Mouse (Mus musculus): ENCODE results near the gene Cyp27b1.
"Not testable (repeated sequence)": the region's sequence is repeated elsewhere in the genome, so short reads cannot be mapped to it uniquely, and the experiment has no call there.

Gene Cyp27b1

DNA sequence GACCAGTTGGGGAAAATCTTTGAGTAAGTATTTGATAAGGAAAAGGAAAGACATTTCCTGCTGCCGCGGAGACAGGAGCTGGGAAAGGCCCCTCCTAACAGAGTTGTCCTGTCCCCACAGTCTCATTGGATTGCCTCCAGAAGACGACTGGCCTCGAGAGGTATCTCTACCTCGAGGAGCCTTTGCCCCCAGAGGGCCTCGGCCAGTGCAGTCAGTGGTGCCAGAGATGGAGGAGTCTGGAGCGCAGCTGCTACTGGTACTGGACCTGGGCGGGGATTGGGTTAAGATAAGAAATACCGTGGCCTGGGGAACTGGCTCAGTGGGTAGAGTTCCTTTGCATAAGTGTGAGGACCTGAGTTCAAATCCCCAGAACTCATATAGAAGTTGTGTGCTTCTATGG lies 17.9 kb downstream of the Cyp27b1 start:
- in situ Hi-C loops (cut with MboI; ENCODE audit: low pct_unique_long_range_greater_than_20kb in 1 of 2, low sequenced_read_pairs in 2 of 2, unreplicated experiment in 1 of 2), result no loop called here

DNA sequence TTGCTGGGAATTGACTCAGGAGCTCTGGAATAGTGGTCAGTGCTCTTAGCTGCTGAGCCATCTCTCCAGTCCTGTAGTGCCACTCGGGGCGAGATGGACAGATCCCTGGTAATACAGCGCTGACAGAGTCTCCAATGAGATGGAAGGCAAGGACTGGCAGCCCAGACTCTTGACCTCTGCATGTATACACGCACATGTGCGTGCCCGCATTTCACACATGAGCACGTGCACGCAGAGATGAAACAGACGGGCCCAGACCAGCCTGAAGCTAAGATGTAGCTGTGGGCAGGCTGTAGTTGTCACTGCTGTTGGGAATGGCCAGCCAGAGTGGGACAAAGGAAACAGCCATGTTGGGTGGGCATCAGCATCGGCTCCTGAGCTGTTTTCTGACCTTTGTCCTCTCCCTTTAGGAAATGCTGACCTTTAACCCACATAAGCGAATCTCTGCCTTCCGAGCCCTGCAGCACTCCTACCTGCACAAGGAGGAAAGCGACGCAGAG lies 18.5 kb downstream of the Cyp27b1 start:
- in situ Hi-C loops (cut with MboI; ENCODE audit: low pct_unique_long_range_greater_than_20kb in 1 of 2, low sequenced_read_pairs in 2 of 2, unreplicated experiment in 1 of 2), result no loop called here

DNA sequence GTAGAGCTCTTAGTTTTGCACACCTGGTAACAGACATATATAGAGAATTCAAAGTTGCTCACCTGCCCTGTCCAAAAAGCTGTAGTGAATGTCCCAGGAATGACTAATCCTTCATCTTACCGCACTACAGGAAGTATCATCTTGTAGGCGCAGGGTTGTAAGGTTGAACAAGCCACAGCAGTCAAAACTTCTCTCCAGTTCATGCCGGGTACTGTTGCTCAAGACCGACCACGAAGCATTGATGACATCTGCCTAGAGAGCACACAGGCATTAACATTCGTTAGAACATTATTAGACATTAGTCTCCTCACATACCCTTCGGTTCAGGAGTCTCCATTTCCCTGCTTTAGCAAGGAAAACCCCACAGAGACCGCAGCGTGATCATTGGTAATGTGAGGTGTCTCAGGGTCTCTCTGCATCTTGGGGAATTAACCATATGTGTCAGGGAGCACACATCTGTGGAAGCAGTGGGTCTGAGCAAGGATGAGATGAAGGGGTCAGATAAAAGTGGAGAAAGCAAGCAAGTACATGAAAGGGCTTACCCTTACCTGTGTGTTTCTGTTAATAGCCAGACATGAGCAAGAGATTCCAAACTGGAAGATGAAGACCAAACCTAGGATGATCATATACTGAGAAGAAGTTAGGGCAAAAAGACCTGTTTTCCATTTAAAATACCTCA lies 20.4 kb downstream of the Cyp27b1 start:
- in situ Hi-C loops (cut with MboI; ENCODE audit: low pct_unique_long_range_greater_than_20kb in 1 of 2, low sequenced_read_pairs in 2 of 2, unreplicated experiment in 1 of 2), result no loop called here

DNA sequence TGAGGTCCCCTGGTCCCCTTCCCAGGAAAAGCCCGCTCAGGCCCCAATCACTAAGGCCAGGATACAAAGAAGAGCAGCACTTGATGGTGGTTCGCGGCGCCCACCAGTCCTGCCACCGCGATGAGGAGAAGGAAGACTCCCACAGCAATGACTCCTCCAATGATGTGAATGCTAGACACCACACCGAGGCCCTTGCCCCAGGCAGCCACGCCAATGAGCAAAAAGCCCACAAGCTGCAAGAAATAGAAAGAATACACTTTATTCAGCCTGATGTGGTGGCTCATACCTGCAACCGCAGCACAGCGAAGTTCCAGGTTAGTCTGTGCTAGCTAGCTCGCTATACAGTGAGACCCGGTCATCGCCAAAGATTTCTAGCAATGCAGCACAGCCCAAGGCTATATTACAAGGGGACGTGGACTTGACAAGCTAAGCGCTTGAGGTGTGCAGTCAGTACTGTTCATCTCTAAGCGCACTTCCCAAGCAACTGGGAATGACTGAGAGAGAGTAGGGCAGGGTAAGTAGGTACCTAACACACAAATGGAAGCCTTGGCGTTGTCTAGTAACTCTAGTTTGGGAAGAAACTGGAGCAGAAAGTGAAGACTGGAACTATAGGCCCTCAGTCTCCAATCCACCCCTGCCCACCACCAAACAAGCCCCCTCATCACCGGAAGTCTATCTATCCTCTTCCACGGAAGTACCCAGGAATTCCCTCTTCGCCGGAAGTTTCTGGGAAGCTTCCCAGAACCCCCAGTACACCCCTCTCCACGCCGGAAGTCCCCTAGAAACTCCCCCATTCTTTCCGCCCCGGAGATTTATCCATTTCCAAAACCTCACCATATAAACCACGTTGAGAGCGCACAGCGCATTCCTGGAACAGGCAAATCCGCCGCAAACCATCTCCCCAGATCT lies 21.5 kb downstream of the Cyp27b1 start:
- in situ Hi-C loops (cut with MboI; ENCODE audit: low pct_unique_long_range_greater_than_20kb in 1 of 2, low sequenced_read_pairs in 2 of 2, unreplicated experiment in 1 of 2), result no loop called here

DNA sequence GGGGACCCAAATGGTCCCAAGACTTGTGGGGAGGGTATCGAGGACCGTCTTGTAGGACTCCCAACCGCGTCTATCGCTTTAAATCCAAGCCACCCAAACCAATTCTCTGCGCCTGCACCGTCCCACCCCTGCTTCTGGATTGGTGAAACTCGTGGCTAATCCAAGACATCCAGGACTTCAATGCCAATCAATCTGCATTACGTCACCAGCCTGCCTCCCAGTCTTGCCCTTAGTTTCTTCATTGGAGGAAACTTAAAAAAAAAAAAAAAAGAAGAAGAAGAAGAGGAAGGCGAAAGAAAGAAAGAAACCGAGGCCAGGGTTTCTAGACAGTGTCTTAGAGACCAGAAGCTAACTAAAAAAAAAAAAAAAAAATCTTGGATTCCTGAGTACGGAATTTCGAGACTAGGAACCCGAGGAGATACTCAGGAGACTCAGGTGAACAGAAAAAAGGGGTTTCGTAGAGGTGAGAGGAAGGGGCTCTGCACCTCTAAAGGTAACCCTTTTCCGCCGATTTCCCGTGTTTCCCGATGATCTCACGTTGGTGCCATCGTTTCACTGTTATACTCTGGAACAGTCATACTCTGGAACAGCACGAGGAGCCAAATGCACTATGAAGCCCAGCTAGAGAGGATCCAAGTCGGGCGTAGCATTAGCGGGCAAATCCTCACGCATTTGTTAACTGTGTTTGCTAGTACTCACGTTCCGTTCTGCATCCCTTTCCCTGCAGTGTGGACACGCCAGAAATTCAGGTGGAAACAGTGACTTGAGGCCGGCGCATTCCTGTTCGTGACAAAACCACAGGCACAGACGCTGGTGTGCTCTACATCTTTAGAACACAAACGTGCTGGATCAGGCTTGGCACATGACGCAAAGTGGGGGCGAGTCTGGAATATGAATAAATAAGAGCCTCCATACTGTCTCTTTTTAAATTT lies 22.4 kb downstream of the Cyp27b1 start, which contains the start of gene Tspan31:
Tspan31 (minus strand) TSS at position 75 of the 932 bp plus-strand sequence.
- in situ Hi-C loops (cut with MboI; ENCODE audit: low pct_unique_long_range_greater_than_20kb in 1 of 2, low sequenced_read_pairs in 2 of 2, unreplicated experiment in 1 of 2), result no loop called here

- in situ Hi-C loops (cut with MboI; ENCODE audit: low pct_unique_long_range_greater_than_20kb in 1 of 2, low sequenced_read_pairs in 2 of 2, unreplicated experiment in 1 of 2), result no loop called here
Measured at GRCm38 (mm10) chr10:127071203-127071602, 23.2 kb downstream of the Cyp27b1 start.

- in situ Hi-C loops (cut with MboI; ENCODE audit: low pct_unique_long_range_greater_than_20kb in 1 of 2, low sequenced_read_pairs in 2 of 2, unreplicated experiment in 1 of 2), result not testable (repeated sequence)
Measured at GRCm38 (mm10) chr10:127072270-127072669, 24.2 kb downstream of the Cyp27b1 start.

- in situ Hi-C loops (cut with MboI; ENCODE audit: low pct_unique_long_range_greater_than_20kb in 1 of 2, low sequenced_read_pairs in 2 of 2, unreplicated experiment in 1 of 2), result not testable (repeated sequence)
Measured at GRCm38 (mm10) chr10:127072969-127073368, 24.9 kb downstream of the Cyp27b1 start.

- in situ Hi-C loops (cut with MboI; ENCODE audit: low pct_unique_long_range_greater_than_20kb in 1 of 2, low sequenced_read_pairs in 2 of 2, unreplicated experiment in 1 of 2), result no loop called here
Measured at GRCm38 (mm10) chr10:127073981-127074380, 25.9 kb downstream of the Cyp27b1 start.

GRCm38 (mm10) chr10:127075080-127075479 lies 27.0 kb downstream of the Cyp27b1 start, which contains the start of gene Agap2:
TSS of gene Agap2 (plus strand) at chr10:127075284.
- in situ Hi-C loops (cut with MboI; ENCODE audit: low pct_unique_long_range_greater_than_20kb in 1 of 2, low sequenced_read_pairs in 2 of 2, unreplicated experiment in 1 of 2), result no loop called here

DNA sequence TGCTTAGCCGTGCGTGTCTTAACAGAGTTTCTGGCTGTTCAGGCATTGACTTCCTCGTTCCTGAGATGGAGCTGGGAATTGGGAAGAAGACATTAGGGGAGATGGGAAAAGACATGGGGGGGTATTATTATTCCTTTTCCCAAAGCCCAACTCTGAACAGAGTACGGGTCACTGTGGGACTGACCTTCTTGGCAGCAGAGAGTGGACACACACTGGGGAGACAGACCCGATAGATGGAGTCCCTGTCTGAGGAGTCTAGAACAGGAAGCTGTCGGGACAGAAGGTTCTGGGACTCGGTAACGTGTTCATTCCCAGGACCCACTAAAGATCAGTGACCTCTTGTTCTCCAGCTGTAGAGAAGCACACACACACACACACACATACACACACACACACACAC lies 27.6 kb downstream of the Cyp27b1 start:
- in situ Hi-C loops (cut with MboI; ENCODE audit: low pct_unique_long_range_greater_than_20kb in 1 of 2, low sequenced_read_pairs in 2 of 2, unreplicated experiment in 1 of 2), result no loop called here

DNA sequence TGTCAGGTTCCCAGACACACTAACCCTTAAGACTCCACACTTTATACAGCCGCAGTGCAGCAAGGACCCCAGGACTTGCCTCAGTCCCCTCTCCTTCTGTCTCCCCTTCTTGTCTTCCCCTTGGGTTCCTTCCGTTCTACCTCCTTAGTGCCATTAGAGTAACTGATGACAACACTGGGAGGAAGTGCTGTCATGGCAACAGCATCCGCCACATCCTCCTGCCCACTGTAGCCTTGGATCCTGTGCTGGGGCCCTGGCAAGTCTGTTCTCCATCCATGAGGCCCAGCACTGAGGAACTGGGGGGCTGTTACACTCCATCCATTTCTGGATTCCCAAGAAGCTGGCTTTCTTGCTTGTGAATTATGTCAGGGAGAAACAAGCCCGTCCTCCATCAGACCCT lies 28.0 kb downstream of the Cyp27b1 start:
- in situ Hi-C loops (cut with MboI; ENCODE audit: low pct_unique_long_range_greater_than_20kb in 1 of 2, low sequenced_read_pairs in 2 of 2, unreplicated experiment in 1 of 2), result no loop called here

- in situ Hi-C loops (cut with MboI; ENCODE audit: low pct_unique_long_range_greater_than_20kb in 1 of 2, low sequenced_read_pairs in 2 of 2, unreplicated experiment in 1 of 2), result no loop called here
Measured at GRCm38 (mm10) chr10:127077515-127077914, 29.5 kb downstream of the Cyp27b1 start.

DNA sequence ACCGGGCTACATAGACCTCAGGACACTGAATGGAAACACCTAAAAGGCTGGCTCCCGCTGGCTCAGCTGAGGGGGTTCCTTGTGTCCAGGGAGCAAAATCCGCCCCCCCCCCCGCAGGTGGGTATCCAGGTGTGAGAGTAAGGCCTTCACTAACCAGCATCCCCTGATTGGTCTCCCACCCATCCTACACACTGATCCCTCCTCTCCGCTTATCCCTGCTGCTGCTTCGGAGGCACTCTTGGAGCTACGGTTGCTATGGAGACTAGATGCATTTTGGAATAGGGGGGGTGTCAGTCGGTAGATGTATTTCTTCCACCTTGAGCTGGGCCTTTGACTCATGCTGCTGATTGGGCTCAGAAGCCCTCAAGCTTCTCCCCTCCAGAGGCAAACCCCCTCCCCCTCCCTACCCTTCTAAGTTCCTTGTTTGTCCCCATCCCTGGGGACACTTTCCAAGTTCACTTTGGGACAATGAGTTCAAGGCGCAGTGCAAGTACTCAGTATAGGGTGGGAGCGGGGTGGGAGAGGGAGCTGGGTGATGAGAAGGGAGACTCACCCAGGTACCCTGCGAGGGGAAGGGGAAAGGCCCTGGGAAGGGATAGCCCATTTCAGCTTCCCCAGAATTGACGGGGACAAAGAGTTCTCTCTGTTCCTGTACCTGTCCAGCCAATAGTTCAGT lies 30.1 kb downstream of the Cyp27b1 start:
- in situ Hi-C loops (cut with MboI; ENCODE audit: low pct_unique_long_range_greater_than_20kb in 1 of 2, low sequenced_read_pairs in 2 of 2, unreplicated experiment in 1 of 2), result no loop called here

DNA sequence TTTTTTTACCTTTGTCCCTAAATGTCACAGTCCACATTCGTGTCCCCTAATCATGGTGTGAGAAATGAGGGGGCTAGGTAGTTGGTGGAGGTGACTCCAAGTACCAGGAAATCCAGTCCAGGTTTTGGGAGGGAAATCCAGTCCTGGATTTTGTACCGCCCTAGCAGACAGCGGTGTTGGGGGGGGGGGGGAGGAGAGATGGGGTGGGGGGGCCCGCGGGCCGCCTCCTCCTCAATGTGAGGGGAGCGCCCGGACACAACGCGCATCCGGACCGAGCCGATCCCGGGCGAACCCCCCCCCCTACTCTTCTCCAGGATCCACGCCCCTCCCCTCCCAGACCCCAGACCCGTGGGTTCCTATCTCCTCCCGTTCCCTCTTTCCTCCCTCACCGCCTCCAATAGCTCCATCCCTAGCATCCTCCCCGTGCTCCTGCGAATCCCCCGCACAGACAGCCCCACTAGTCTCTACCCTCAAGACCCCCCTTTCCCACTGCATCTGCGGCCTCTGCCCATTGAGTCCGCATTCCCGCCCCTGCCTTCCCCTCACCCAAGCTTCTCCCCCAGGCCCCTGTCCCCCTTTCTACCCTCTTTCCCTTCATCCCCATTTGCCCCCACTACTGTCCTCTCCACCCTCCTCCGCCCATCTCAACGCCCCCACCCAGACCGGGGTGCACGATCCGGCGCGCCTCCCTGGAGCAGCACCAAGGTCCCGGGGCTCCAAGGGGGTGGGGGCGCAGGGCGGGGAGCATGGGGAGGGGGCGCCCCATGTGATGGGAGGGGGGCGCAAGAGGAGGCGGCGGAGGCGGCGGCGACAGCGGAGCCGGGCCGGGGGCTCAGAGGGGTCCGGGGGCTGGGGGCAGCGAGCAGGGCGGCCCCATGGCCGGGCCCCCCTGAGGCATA lies 30.9 kb downstream of the Cyp27b1 start:
- in situ Hi-C loops (cut with MboI; ENCODE audit: low pct_unique_long_range_greater_than_20kb in 1 of 2, low sequenced_read_pairs in 2 of 2, unreplicated experiment in 1 of 2), result no loop called here

DNA sequence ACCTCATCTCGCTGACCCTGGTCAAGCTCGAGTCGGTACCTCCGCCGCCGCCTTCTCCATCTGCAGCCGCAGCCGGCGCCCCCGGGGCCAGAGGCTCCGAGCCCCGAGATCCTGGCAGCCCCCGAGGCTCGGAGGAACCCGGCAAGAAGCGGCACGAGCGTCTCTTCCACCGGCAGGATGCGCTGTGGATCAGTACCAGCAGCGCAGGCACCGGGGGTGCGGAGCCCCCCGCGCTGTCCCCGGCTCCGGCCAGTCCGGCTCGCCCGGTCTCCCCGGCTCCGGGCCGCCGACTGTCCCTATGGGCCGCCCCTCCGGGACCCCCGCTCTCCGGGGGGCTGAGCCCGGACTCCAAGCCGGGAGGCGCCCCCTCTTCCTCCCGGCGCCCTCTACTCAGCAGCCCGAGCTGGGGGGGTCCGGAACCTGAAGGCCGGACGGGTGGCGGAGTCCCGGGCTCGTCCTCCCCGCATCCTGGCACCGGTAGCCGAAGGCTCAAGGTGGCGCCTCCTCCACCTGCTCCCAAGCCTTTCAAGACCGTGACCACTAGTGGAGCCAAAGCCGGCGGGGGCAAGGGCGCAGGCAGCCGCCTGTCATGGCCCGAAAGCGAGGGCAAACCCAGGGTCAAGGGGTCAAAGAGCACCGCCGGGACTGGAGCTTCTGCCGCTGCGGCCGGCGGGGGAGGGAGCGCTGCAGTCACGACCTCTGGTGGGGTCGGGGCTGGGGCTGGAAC lies 31.8 kb downstream of the Cyp27b1 start:
- in situ Hi-C loops (cut with MboI; ENCODE audit: low pct_unique_long_range_greater_than_20kb in 1 of 2, low sequenced_read_pairs in 2 of 2, unreplicated experiment in 1 of 2), result no loop called here
